ENCODE assay signal across 7 mouse cellular contexts in the genomic region with DNA sequence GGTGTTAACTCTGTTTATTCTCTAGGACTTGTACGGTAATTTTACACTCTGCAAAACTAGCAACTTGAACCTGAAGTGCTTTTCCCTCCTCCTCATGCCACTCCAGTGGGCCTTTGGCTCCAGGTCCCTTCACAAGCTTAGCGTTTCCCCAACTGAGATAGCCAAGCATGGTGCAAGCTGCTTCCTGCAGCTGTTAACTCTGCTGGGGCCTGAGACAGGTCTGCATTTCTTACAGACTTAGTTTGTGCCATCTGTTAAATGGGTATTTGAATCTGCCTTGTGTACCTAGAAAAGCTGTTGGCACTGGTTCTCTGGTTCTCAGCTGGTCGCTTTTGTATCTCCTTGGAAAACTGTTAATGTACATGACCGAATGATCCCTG.
DNase-seq lines count a peak whose midpoint lies in the region; ATAC-seq and TF ChIP-seq lines count a peak whose summit lies in the region.

No protein-coding gene starts in this region.

- no peak overlapping the region for H3K9ac ChIP-seq in neural tube, embryonic 11.5 days (ENCODE audit: low read length)
- H3K9ac ChIP-seq in forebrain, embryonic 15.5 days (replicated peaks): peak overlapping the region; percentile 62
- no peak overlapping the region for H3K9ac ChIP-seq in liver, embryonic 16.5 days (ENCODE audit: low read depth, low read length)
- peak overlapping the region; percentile 57 for H3K9ac ChIP-seq in stomach, postnatal 0 days (ENCODE audit: low read length)

- H3K4me1 ChIP-seq in neural tube, embryonic 11.5 days (ENCODE audit: control insufficient read depth, insufficient read depth, low read length): peaks cover 11% of the 10 kb centered on the region
- H3K4me1 ChIP-seq in forebrain, embryonic 15.5 days: peaks cover 32% of the 10 kb centered on the region
- no peaks in the 10 kb centered on the region; the same call in 1 of the 2 replicates for H3K4me1 ChIP-seq in liver, embryonic 16.5 days (ENCODE audit: control insufficient read depth, low read depth, low read length)
- peaks cover 10% of the 10 kb centered on the region for H3K4me1 ChIP-seq in stomach, postnatal 0 days (replicated peaks; ENCODE audit: control insufficient read depth, insufficient read depth)

- H3K36me3 ChIP-seq in neural tube, embryonic 11.5 days (ENCODE audit: control insufficient read depth, insufficient read depth, low read length): no peaks in the 10 kb centered on the region
- H3K36me3 ChIP-seq in forebrain, embryonic 15.5 days: no peaks in the 10 kb centered on the region
- H3K36me3 ChIP-seq in liver, embryonic 16.5 days (ENCODE audit: control insufficient read depth, insufficient read depth): no peaks in the 10 kb centered on the region
- H3K36me3 ChIP-seq in stomach, postnatal 0 days (ENCODE audit: control insufficient read depth, insufficient read depth, low read length): no peaks in the 10 kb centered on the region

- 65% methylated on average over 4 of the region's 4 CpGs for whole genome bisulfite sequencing in neural tube, embryonic 11.5 days
- WGBS in forebrain, embryonic 15.5 days: 41% methylated on average over 4 of the region's 4 CpGs
- 40% methylated on average over 4 of the region's 4 CpGs for WGBS in liver, embryonic 16.5 days (ENCODE audit: insufficient replicate concordance)
- WGBS in stomach, postnatal 0 days: 40% methylated on average over 4 of the region's 4 CpGs

- H3K27ac ChIP-seq in neural tube, embryonic 11.5 days (ENCODE audit: low read depth, low read length): no peak overlapping the region
- H3K27ac ChIP-seq in forebrain, embryonic 15.5 days (replicated peaks): peak overlapping the region; percentile 99
- no peak overlapping the region for H3K27ac ChIP-seq in liver, embryonic 16.5 days (ENCODE audit: low read length)
- peak overlapping the region; percentile 97 for H3K27ac ChIP-seq in stomach, postnatal 0 days (replicated peaks)

- H3K4me2 ChIP-seq in neural tube, embryonic 11.5 days (ENCODE audit: low read depth): peak overlapping the region; percentile 92
- H3K4me2 ChIP-seq in forebrain, embryonic 15.5 days (replicated peaks): peak overlapping the region; percentile 67
- H3K4me2 ChIP-seq in liver, embryonic 16.5 days (ENCODE audit: low read depth, low read length): peak overlapping the region; percentile 75
- H3K4me2 ChIP-seq in stomach, postnatal 0 days (replicated peaks; ENCODE audit: low read depth): peak overlapping the region; percentile 85

- no peak for DNase-seq in neural tube, embryonic 11.5 days (ENCODE audit: low spot score)
- DNase-seq in neural tube, embryonic 10.5 days (ENCODE audit: extremely low spot score, low spot score): no peak
- no peak for DNase-seq in stomach, postnatal 0 days (ENCODE audit: low spot score)
- no peak for DNase-seq in layer of hippocampus, adult 9-11 months
- DNase-seq in layer of hippocampus, adult 18-20 months (ENCODE audit: low spot score in 2 of 2): no peak

- no peaks in the 10 kb centered on the region for H3K27me3 ChIP-seq in neural tube, embryonic 11.5 days (ENCODE audit: control insufficient read depth, insufficient read depth, low read length)
- H3K27me3 ChIP-seq in forebrain, embryonic 15.5 days: no peaks in the 10 kb centered on the region
- no peaks in the 10 kb centered on the region for H3K27me3 ChIP-seq in liver, embryonic 16.5 days (ENCODE audit: control insufficient read depth, insufficient read depth, low read depth, low read length)
- no peaks in the 10 kb centered on the region for H3K27me3 ChIP-seq in stomach, postnatal 0 days (ENCODE audit: control insufficient read depth, insufficient read depth, low read length)

- no peak for ATAC-seq in neural tube, embryonic 11.5 days (ENCODE audit: insufficient read depth, low FRiP score, low TSS enrichment)
- ATAC-seq in forebrain, embryonic 15.5 days (replicated peaks): no peak
- ATAC-seq in liver, embryonic 16.5 days (ENCODE audit: low read depth): no peak
- no peak for ATAC-seq in stomach, postnatal 0 days (ENCODE audit: low FRiP score, low TSS enrichment)

- H3K9me3 ChIP-seq in neural tube, embryonic 11.5 days (ENCODE audit: control insufficient read depth, low read length): no peaks in the 10 kb centered on the region
- no peaks in the 10 kb centered on the region for H3K9me3 ChIP-seq in forebrain, embryonic 15.5 days
- H3K9me3 ChIP-seq in liver, embryonic 16.5 days (replicated peaks; ENCODE audit: control insufficient read depth, low read length): no peaks in the 10 kb centered on the region
- no peaks in the 10 kb centered on the region for H3K9me3 ChIP-seq in stomach, postnatal 0 days (ENCODE audit: control insufficient read depth, low read length)

- TF ChIP-seq EP300 in stomach, postnatal 0 days (optimal IDR thresholded peaks at IDR 0.05): no peak

- no peak for TF ChIP-seq CTCF in stomach, postnatal 0 days (IDR thresholded peaks at IDR 0.05; ENCODE audit: low read depth)

- no peak overlapping the region for H3K4me3 ChIP-seq in neural tube, embryonic 11.5 days (ENCODE audit: low read depth, low read length)
- peak overlapping the region; percentile 41 for H3K4me3 ChIP-seq in forebrain, embryonic 15.5 days
- no peak overlapping the region; the same call in 1 of the 2 replicates for H3K4me3 ChIP-seq in liver, embryonic 16.5 days (ENCODE audit: low read depth, low read length)
- H3K4me3 ChIP-seq in stomach, postnatal 0 days (ENCODE audit: low read depth, low read length): peak overlapping the region; percentile 43

Comparison
In these comparisons a context has a peak if more than half of its experiments do, and no peak if none do; other contexts are left out.
1. H3K27ac ChIP-seq: peak in forebrain, embryonic 15.5 days (single experiment) and stomach, postnatal 0 days (single experiment); none in neural tube, embryonic 11.5 days (single experiment) and liver, embryonic 16.5 days (single experiment).
2. H3K4me3 ChIP-seq: peak in forebrain, embryonic 15.5 days (single experiment) and stomach, postnatal 0 days (single experiment); none in neural tube, embryonic 11.5 days (single experiment) and liver, embryonic 16.5 days (single experiment).
3. H3K9ac ChIP-seq: peak in forebrain, embryonic 15.5 days (single experiment) and stomach, postnatal 0 days (single experiment); none in neural tube, embryonic 11.5 days (single experiment) and liver, embryonic 16.5 days (single experiment).
4. Peak in every context shown above with its lines, with median percentiles within 50 percentile points of each other: H3K4me2 ChIP-seq.